Mouse (Mus musculus) kidney, adult 9 months (tissue): ENCODE measurements at regions not wholly inside any gene's neighbourhood (a gene's known extent, or its start where the extent isn't known, plus 50 kb on each side); places are given as distances from the start of the nearest gene placed in this dataset.

Experiments used
- DNase-seq: peaks from one replicate; pipeline ENCODE4 v3.0.0; 2022

GRCm38 (mm10) chr1:55890511-55891151 is 484.9 kb downstream of the Plcl1 start:
- DNase-seq: peak; percentile 44

GRCm38 (mm10) chr1:55891894-55892293 is 486.2 kb downstream of the Plcl1 start:
- no peak for DNase-seq

- DNase-seq: no peak
These were observed 491.9 kb downstream of the Plcl1 start for GRCm38 (mm10) chr1:55897572-55897971.

- DNase-seq: no peak
These were observed 492.3 kb downstream of the Plcl1 start for GRCm38 (mm10) chr1:55898031-55898430.

GRCm38 (mm10) chr1:55900033-55900432 is 494.3 kb downstream of the Plcl1 start:
- DNase-seq: no peak

GRCm38 (mm10) chr1:55903177-55903576 is 497.5 kb downstream of the Plcl1 start:
- no peak for DNase-seq

GRCm38 (mm10) chr1:55904571-55904970 is 498.9 kb downstream of the Plcl1 start:
- no peak for DNase-seq

GRCm38 (mm10) chr1:55905232-55905631 is 499.5 kb downstream of the Plcl1 start:
- no peak for DNase-seq

GRCm38 (mm10) chr1:55910024-55910423 is 504.3 kb downstream of the Plcl1 start:
- no peak for DNase-seq

GRCm38 (mm10) chr1:55914284-55914683 is 508.6 kb downstream of the Plcl1 start:
- no peak for DNase-seq

- no peak for DNase-seq
These were observed 510.2 kb downstream of the Plcl1 start for GRCm38 (mm10) chr1:55915940-55916339.

GRCm38 (mm10) chr1:55919516-55919915 is 513.8 kb downstream of the Plcl1 start:
- no peak for DNase-seq

GRCm38 (mm10) chr1:55946786-55947549 is 541.2 kb downstream of the Plcl1 start:
- no peak for DNase-seq

GRCm38 (mm10) chr1:55947618-55948283 is 542.0 kb downstream of the Plcl1 start:
- no peak for DNase-seq

GRCm38 (mm10) chr1:55949606-55950005 is 543.9 kb downstream of the Plcl1 start:
- DNase-seq: no peak

GRCm38 (mm10) chr1:55957804-55958445 is 552.2 kb downstream of the Plcl1 start:
- DNase-seq: no peak

GRCm38 (mm10) chr1:55960291-55960690 is 554.6 kb downstream of the Plcl1 start:
- DNase-seq: peak; percentile 63

- no peak for DNase-seq
These were observed 558.1 kb downstream of the Plcl1 start for GRCm38 (mm10) chr1:55963867-55964266.

GRCm38 (mm10) chr1:55966273-55966672 is 560.6 kb downstream of the Plcl1 start:
- no peak for DNase-seq

- DNase-seq: no peak
These were observed 562.1 kb downstream of the Plcl1 start for GRCm38 (mm10) chr1:55967869-55968268.

- DNase-seq: no peak
These were observed 572.1 kb downstream of the Plcl1 start for GRCm38 (mm10) chr1:55977796-55978195.

- no peak for DNase-seq
These were observed 577.9 kb downstream of the Plcl1 start for GRCm38 (mm10) chr1:55983522-55984066.

- DNase-seq: no peak
These were observed 591.4 kb downstream of the Plcl1 start for GRCm38 (mm10) chr1:55997074-55997473.
